Mouse (Mus musculus) left cerebral cortex, adult 6 months (tissue): Measurements from ENCODE around the gene Sox9. TPM values are rescaled to one million over a fixed set of nuclear protein-coding genes. Genes with fewer than 3 reads are reported as not detected.

Experiments used
- long read RNA-seq, 2 experiments: library from polyadenylated mRNA; unstranded; transcript quantifications; one replicate each; pipeline ENCODE4 v2.0.0; 2019 to 2020
- polyA plus RNA-seq: library from polyadenylated mRNA; unstranded; fragments of <200 nt; fragmentation: Nextera tagmentation; gene quantifications from 2 replicates; pipeline ENCODE4 v1.2.3, GENCODE M21; 2021

The Sox9 gene
- polyA plus RNA-seq = 25.5 and 40.8 TPM in 2 replicates
- long read RNA-seq, experiment 1, full-length matches to known transcripts = 32 of 36 reads
- long read RNA-seq, experiment 1, partial matches to known transcripts = 0 of 36 reads
- long read RNA-seq, experiment 1, other reads (novel, unspliced or antisense) = 4 of 36 reads
- long read RNA-seq, experiment 2, full-length matches to known transcripts = 4 of 51 reads
- long read RNA-seq, experiment 2, partial matches to known transcripts = 1 of 51 reads
- long read RNA-seq, experiment 2, other reads (novel, unspliced or antisense) = 46 of 51 reads

DNA sequence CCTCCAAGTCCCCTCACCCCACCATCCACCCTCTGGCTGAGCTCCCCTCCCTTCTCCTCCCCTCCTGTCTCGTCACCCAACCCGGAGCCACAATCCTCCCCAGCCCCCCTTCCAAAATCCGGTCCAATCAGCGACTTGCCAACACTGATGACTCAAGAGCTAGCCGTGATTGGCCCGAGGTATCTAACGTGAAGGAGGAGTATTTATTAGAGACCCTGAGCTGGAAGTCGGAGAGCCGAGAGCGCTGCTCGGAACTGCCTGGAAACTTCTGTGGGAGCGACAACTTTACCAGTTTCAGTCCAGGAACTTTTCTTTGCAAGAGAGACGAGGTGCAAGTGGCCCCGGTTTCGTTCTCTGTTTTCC, at the start of gene Sox9:
Sox9 (plus strand) TSS at position 231 of the 363 bp plus-strand sequence.

